12 mouse cellular contexts compared by ENCODE assay signal in genomic region chr12:102672857-102673839, GRCm38 (mm10). TPM values are rescaled to one million over a fixed set of nuclear protein-coding genes. Genes with fewer than 3 reads are reported as not detected.
DNase-seq lines count a peak whose midpoint lies in the region; ATAC-seq and TF ChIP-seq lines count a peak whose summit lies in the region.
"Had no signal": no experiment of that assay in that cellular context is flagged by ENCODE, and none has a peak within 500 bp of the region (broad histone marks: within the 10 kb centered on the region; RNA-seq: fewer than 3 reads in every experiment).

No protein-coding gene starts in this region.

- H3K27me3 ChIP-seq in heart, embryonic 10.5 days (ENCODE audit: insufficient read depth, poor library complexity, severe bottlenecking), result 0 out of 2 replicates have a peak, but pooled peaks cover 3% of the 10 kb centered on the region
- H3K27me3 ChIP-seq in intestine, postnatal 0 days (replicated peaks; ENCODE audit: control insufficient read depth, insufficient read depth, low read length), result no peaks in the 10 kb centered on the region
- H3K27me3 ChIP-seq: lung, embryonic 15.5 days; midbrain, embryonic 12.5 days; neural tube, embryonic 13.5 days had no signal

- H3K27ac ChIP-seq in heart, embryonic 10.5 days, result no peak overlapping the region
- H3K27ac ChIP-seq in intestine, postnatal 0 days (ENCODE audit: low read depth, low read length), result peak overlapping the region; percentile 36; the same call in 1 of the 2 replicates
- H3K27ac ChIP-seq: forebrain, embryonic 10.5 days; lung, embryonic 15.5 days; midbrain, embryonic 12.5 days; neural tube, embryonic 13.5 days had no signal

- 86% methylated on average over 20 of the region's 20 CpGs for WGBS in heart, embryonic 10.5 days
- WGBS in intestine, postnatal 0 days, result 64% methylated on average over 20 of the region's 20 CpGs
- 65% methylated on average over 20 of the region's 20 CpGs for WGBS in lung, adult 2 months

- peaks cover 4% of the 10 kb centered on the region; the same call in 1 of the 2 replicates for H3K4me1 ChIP-seq in heart, embryonic 10.5 days
- peaks cover 11% of the 10 kb centered on the region; the same call in 1 of the 2 replicates for H3K4me1 ChIP-seq in intestine, postnatal 0 days (replicated peaks; ENCODE audit: control insufficient read depth, insufficient read depth, low read length)
- H3K4me1 ChIP-seq in lung, adult 2 months (ENCODE audit: control insufficient read depth, insufficient read depth, low read length), result 0 out of 2 replicates have a peak, but pooled peaks cover 3% of the 10 kb centered on the region

- ATAC-seq in intestine, postnatal 0 days, result peak; percentile 25; the same call in 1 of the 2 replicates

- H3K4me3 ChIP-seq in heart, embryonic 10.5 days, result no peak overlapping the region
- no peak overlapping the region for H3K4me3 ChIP-seq in intestine, postnatal 0 days (ENCODE audit: low read depth, low read length)
- no peak overlapping the region for H3K4me3 ChIP-seq in lung, adult 2 months (replicated peaks; ENCODE audit: extremely low read depth, low read depth, low read length)
- H3K4me3 ChIP-seq: forebrain, embryonic 10.5 days; lung, embryonic 15.5 days; midbrain, embryonic 12.5 days; neural tube, embryonic 13.5 days had no signal

- H3K4me2 ChIP-seq in intestine, postnatal 0 days (replicated peaks; ENCODE audit: low read depth), result no peak overlapping the region
- H3K4me2 ChIP-seq: lung, embryonic 15.5 days; midbrain, embryonic 12.5 days; neural tube, embryonic 13.5 days had no signal

- TF ChIP-seq CTCF in intestine, postnatal 0 days (IDR thresholded peaks at IDR 0.05; ENCODE audit: low read depth), result no peak
- TF ChIP-seq CTCF in lung, adult 2 months (IDR thresholded peaks at IDR 0.05; ENCODE audit: insufficient read depth, low read length), result no peak

- TF ChIP-seq POLR2A in lung, adult 2 months (IDR thresholded peaks at IDR 0.05; ENCODE audit: borderline replicate concordance, extremely low read depth, low read depth, low read length), result no peak

- H3K36me3 ChIP-seq in heart, embryonic 10.5 days, result no peaks in the 10 kb centered on the region
- H3K36me3 ChIP-seq in intestine, postnatal 0 days (ENCODE audit: control insufficient read depth, insufficient read depth), result peaks cover 27% of the 10 kb centered on the region
- H3K36me3 ChIP-seq: lung, embryonic 15.5 days; midbrain, embryonic 12.5 days had no signal

- H3K9ac ChIP-seq in intestine, postnatal 0 days (ENCODE audit: low read depth, low read length), result no peak overlapping the region
- H3K9ac ChIP-seq: lung, embryonic 15.5 days; midbrain, embryonic 12.5 days; neural tube, embryonic 13.5 days had no signal

- DNase-seq in heart, adult 8-10 months (ENCODE audit: low spot score), result peak; percentile 35
- no peak for DNase-seq in heart, embryonic 10.5 days (ENCODE audit: low spot score)
- peak; percentile 67 for DNase-seq in CD4-positive, CD25-positive, alpha-beta regulatory T cell, adult 2 months (ENCODE audit: low read depth, low spot score)
- peak; percentile 56 for DNase-seq in brain, adult 2 months (ENCODE audit: low read depth, low spot score)
- DNase-seq in lung, postnatal 25 days (ENCODE audit: low spot score), result no peak
- DNase-seq in lung, adult 2 months, result no peak
- DNase-seq: right cerebral cortex, postnatal 14 days had no signal

- no peaks in the 10 kb centered on the region for H3K9me3 ChIP-seq in heart, embryonic 10.5 days
- no peaks in the 10 kb centered on the region for H3K9me3 ChIP-seq in intestine, postnatal 0 days (ENCODE audit: control insufficient read depth)
- H3K9me3 ChIP-seq: forebrain, embryonic 10.5 days; lung, embryonic 15.5 days; midbrain, embryonic 12.5 days; neural tube, embryonic 13.5 days had no signal

RNA-seq across cellular contexts. Expression of gene Itpk1, which starts 31.6 kb away (rescaled TPM):
- total RNA-seq in heart, adult 8-10 months (2022), result 1 to 10 TPM; 6.9 to 8.0 (median 7.6) TPM
- 3.5 and 4.8 TPM in 2 replicates for polyA plus RNA-seq in heart, embryonic 10.5 days (2016; fragmentation: Nextera tagmentation; extraction: Ambion mirVana)
- 56.3 and 57.4 TPM in 2 replicates for polyA plus RNA-seq in intestine, postnatal 0 days (2015; fragmentation: Nextera tagmentation; extraction: Ambion mirVana)
- polyA plus RNA-seq in lung, adult 2 months (2012; rRNA removed), result 23.0 and 26.3 TPM in 2 replicates

Comparison
In these comparisons a context has a peak if more than half of its experiments do, and no peak if none do; other contexts are left out.
1. DNase-seq: peak in heart, adult 8-10 months (single experiment), CD4-positive, CD25-positive, alpha-beta regulatory T cell, adult 2 months (single experiment) and brain, adult 2 months (single experiment); none in heart, embryonic 10.5 days (single experiment), lung, postnatal 25 days (single experiment) and lung, adult 2 months (single experiment).